Mouse (Mus musculus) hindbrain, embryonic 14.5 days (tissue): ENCODE measurements around the gene Plin5. TPM values are rescaled to one million over a fixed set of nuclear protein-coding genes. Genes with fewer than 3 reads are reported as not detected.

ENCODE experiments used
- ATAC-seq: fragments of 200-750 bp; cut with Nextera tagmentation; 2 replicates; pipeline ENCODE4 v1.8.0; 2017; ENCODE audit warnings: moderate number of reproducible peaks, mild to moderate bottlenecking, moderate TSS enrichment, moderate library complexity; ENCODE audit not compliant: low FRiP score
- DNase-seq: peaks from one replicate; pipeline ENCODE4 v3.0.0-alpha.2; 2015; ENCODE audit warnings: low spot score
- H3K27ac ChIP-seq: fragments of 300-500 bp; sonication (generic); 2 replicates; pipeline ENCODE4 v1.5.1; 2014; ENCODE audit warnings: mild to moderate bottlenecking, moderate library complexity
- H3K27me3 ChIP-seq: fragments of 300-500 bp; sonication (generic); 2 replicates; pipeline ENCODE4 v1.6.1; 2014; ENCODE audit warnings: mild to moderate bottlenecking, low read length, mixed read lengths; ENCODE audit not compliant: control insufficient read depth, insufficient read depth
- H3K36me3 ChIP-seq: fragments of 300-500 bp; sonication (generic); replicated peaks from 2 replicates; pipeline ENCODE4 v1.6.1; 2014; ENCODE audit not compliant: control insufficient read depth, insufficient read depth
- H3K4me1 ChIP-seq: fragments of 300-500 bp; sonication (generic); replicated peaks from 2 replicates; pipeline ENCODE4 v1.6.1; 2014; ENCODE audit warnings: antibody characterized with exemption, low read length, mixed read lengths; ENCODE audit not compliant: control insufficient read depth, insufficient read depth
- H3K4me2 ChIP-seq: fragments of 300-500 bp; sonication (generic); replicated peaks from 2 replicates; pipeline ENCODE4 v1.6.1; 2014; ENCODE audit warnings: mild to moderate bottlenecking, moderate library complexity
- H3K4me3 ChIP-seq: fragments of 300-500 bp; sonication (generic); replicated peaks from 2 replicates; pipeline ENCODE4 v1.5.1; 2014; ENCODE audit warnings: mild to moderate bottlenecking, low read length
- H3K9ac ChIP-seq: fragments of 300-500 bp; sonication (generic); 2 replicates; pipeline ENCODE4 v1.6.1; 2014
- H3K9me3 ChIP-seq: fragments of 300-500 bp; sonication (generic); 2 replicates; pipeline ENCODE4 v1.6.1; 2016; ENCODE audit warnings: low read length; ENCODE audit not compliant: control insufficient read depth
- WGBS: fragments of 180-500 bp; shearing (Covaris S2); extraction: QIAGEN DNeasy Blood & Tissue Kit; methylation state at CpG from one replicate; pipeline ENCODE4 v1.1.7; 2014; 5-methylcytosine and 5-hydroxymethylcytosine counted together
- polyA plus RNA-seq: library from polyadenylated mRNA; unstranded; fragments of >200 nt; fragmentation: Nextera tagmentation; extraction: Ambion mirVana; gene quantifications from 2 replicates; pipeline ENCODE4 v1.2.1, GENCODE M21; 2014

Gene Plin5
- polyA plus RNA-seq, 1 experiment from 2014 or later, result 1.9 TPM

- 97% methylated on average over 8 of the region's 8 CpGs for WGBS
- no peak overlapping the region for H3K27ac ChIP-seq
These were observed 13.7 kb downstream of the Plin5 start for GRCm38 (mm10) chr17:56103465-56104285.

GRCm38 (mm10) chr17:56102927-56103326 is 14.5 kb downstream of the Plin5 start:
- no peak for ATAC-seq
- peaks cover 58% of the 10 kb centered on the region for H3K36me3 ChIP-seq
- 95% methylated on average over 9 of the region's 9 CpGs for WGBS

More at GRCm38 (mm10) chr17:56103465-56104285, 13.7 kb downstream of the Plin5 start:
- DNase-seq, result no peak
- H3K4me1 ChIP-seq, result no peaks in the 10 kb centered on the region
- H3K27me3 ChIP-seq, result no peaks in the 10 kb centered on the region
- no peak for ATAC-seq
- H3K4me3 ChIP-seq, result no peak overlapping the region
- no peak overlapping the region for H3K4me2 ChIP-seq
- no peak overlapping the region for H3K9ac ChIP-seq
- no peaks in the 10 kb centered on the region for H3K9me3 ChIP-seq
- peaks cover 51% of the 10 kb centered on the region for H3K36me3 ChIP-seq

GRCm38 (mm10) chr17:56102158-56102557 is 15.2 kb downstream of the Plin5 start:
- WGBS, result 98% methylated on average over 5 of the region's 5 CpGs
- no peak for ATAC-seq

More at GRCm38 (mm10) chr17:56102927-56103326, 14.5 kb downstream of the Plin5 start:
- no peak overlapping the region for H3K4me3 ChIP-seq
- no peaks in the 10 kb centered on the region for H3K27me3 ChIP-seq
- H3K4me2 ChIP-seq, result no peak overlapping the region
- H3K9ac ChIP-seq, result no peak overlapping the region
- no peak for DNase-seq
- H3K4me1 ChIP-seq, result no peaks in the 10 kb centered on the region
- H3K9me3 ChIP-seq, result no peaks in the 10 kb centered on the region
- H3K27ac ChIP-seq, result no peak overlapping the region

GRCm38 (mm10) chr17:56100811-56101210 is 16.6 kb downstream of the Plin5 start:
- Histone ChIP-seq H3K9me3 (no peaks in the 10 kb centered on the region), H3K4me1 (no peaks in the 10 kb centered on the region), H3K27ac (no peak overlapping the region), H3K9ac (no peak overlapping the region), H3K4me2 (no peak overlapping the region), H3K36me3 (peaks cover 79% of the 10 kb centered on the region), H3K4me3 (no peak overlapping the region), H3K27me3 (no peaks in the 10 kb centered on the region)
- DNase-seq (no peak), ATAC-seq (no peak)
- 97% methylated on average over 3 of the region's 3 CpGs for WGBS

More at GRCm38 (mm10) chr17:56102158-56102557, 15.2 kb downstream of the Plin5 start:
- no peak for DNase-seq
- Histone ChIP-seq H3K36me3 (peaks cover 66% of the 10 kb centered on the region), H3K27me3 (no peaks in the 10 kb centered on the region), H3K9ac (no peak overlapping the region), H3K4me2 (no peak overlapping the region), H3K4me3 (no peak overlapping the region), H3K9me3 (no peaks in the 10 kb centered on the region), H3K4me1 (no peaks in the 10 kb centered on the region), H3K27ac (no peak overlapping the region)

- Histone ChIP-seq H3K27me3 (no peaks in the 10 kb centered on the region), H3K27ac (no peak overlapping the region), H3K4me2 (no peak overlapping the region), H3K4me1 (no peaks in the 10 kb centered on the region), H3K9me3 (no peaks in the 10 kb centered on the region), H3K9ac (no peak overlapping the region), H3K36me3 (peaks cover 96% of the 10 kb centered on the region), H3K4me3 (no peak overlapping the region)
- WGBS, result 97% methylated on average over 15 of the region's 15 CpGs
- no peak for ATAC-seq
- DNase-seq, result no peak
These were observed 18.5 kb downstream of the Plin5 start for GRCm38 (mm10) chr17:56098711-56099572.

- no peaks in the 10 kb centered on the region for H3K9me3 ChIP-seq
- no peak overlapping the region for H3K27ac ChIP-seq
- H3K27me3 ChIP-seq, result no peaks in the 10 kb centered on the region
- peaks cover 95% of the 10 kb centered on the region for H3K36me3 ChIP-seq
- ATAC-seq (no peak), DNase-seq (no peak)
- no peaks in the 10 kb centered on the region for H3K4me1 ChIP-seq
- H3K4me2 ChIP-seq, result no peak overlapping the region
- 93% methylated on average over 8 of the region's 8 CpGs for WGBS
- no peak overlapping the region for H3K9ac ChIP-seq
- H3K4me3 ChIP-seq, result no peak overlapping the region
These were observed 19.2 kb downstream of the Plin5 start for GRCm38 (mm10) chr17:56098180-56098579.

GRCm38 (mm10) chr17:56096883-56097282 is 20.5 kb downstream of the Plin5 start:
- no peak for ATAC-seq
- 88% methylated on average over 12 of the region's 12 CpGs for WGBS
- no peak overlapping the region for H3K4me2 ChIP-seq
- peaks cover 86% of the 10 kb centered on the region for H3K36me3 ChIP-seq
- no peak overlapping the region for H3K9ac ChIP-seq
- no peak overlapping the region for H3K4me3 ChIP-seq
- H3K9me3 ChIP-seq, result no peaks in the 10 kb centered on the region
- no peaks in the 10 kb centered on the region for H3K4me1 ChIP-seq
- H3K27me3 ChIP-seq, result no peaks in the 10 kb centered on the region
- DNase-seq, result no peak
- no peak overlapping the region for H3K27ac ChIP-seq

- H3K9ac ChIP-seq, result no peak overlapping the region
- H3K27me3 ChIP-seq, result no peaks in the 10 kb centered on the region
- peaks cover 70% of the 10 kb centered on the region for H3K36me3 ChIP-seq
- 90% methylated on average over 1 of the region's 1 CpGs for WGBS
- H3K4me2 ChIP-seq, result no peak overlapping the region
- H3K4me1 ChIP-seq, result no peaks in the 10 kb centered on the region
- H3K4me3 ChIP-seq, result no peak overlapping the region
- ATAC-seq, result no peak
- H3K27ac ChIP-seq, result no peak overlapping the region
- DNase-seq, result no peak
- H3K9me3 ChIP-seq, result no peaks in the 10 kb centered on the region
These were observed 24.6 kb downstream of the Plin5 start for GRCm38 (mm10) chr17:56092794-56093193.

- Histone ChIP-seq H3K27me3 (no peaks in the 10 kb centered on the region), H3K4me3 (no peak overlapping the region), H3K36me3 (peaks cover 65% of the 10 kb centered on the region), H3K4me1 (no peaks in the 10 kb centered on the region), H3K4me2 (no peak overlapping the region), H3K27ac (no peak overlapping the region), H3K9ac (no peak overlapping the region), H3K9me3 (no peaks in the 10 kb centered on the region)
- WGBS, result 88% methylated on average over 1 of the region's 1 CpGs
- DNase-seq (no peak), ATAC-seq (no peak)
These were observed 25.1 kb downstream of the Plin5 start for GRCm38 (mm10) chr17:56092312-56092711.
